Mouse (Mus musculus) limb, embryonic 15.5 days (tissue): ENCODE measurements around the gene Faah. TPM values are rescaled to one million over a fixed set of nuclear protein-coding genes. Genes with fewer than 3 reads are reported as not detected.

ENCODE experiments used
- ATAC-seq: fragments of 200-750 bp; cut with Nextera tagmentation; 2 replicates; pipeline ENCODE4 v1.8.0; 2017; ENCODE audit warnings: low read depth, moderate TSS enrichment; ENCODE audit not compliant: insufficient number of reproducible peaks, low FRiP score, low TSS enrichment
- H3K27ac ChIP-seq: fragments of 300-500 bp; sonication (generic); 2 replicates; pipeline ENCODE4 v1.5.1; 2015; ENCODE audit warnings: moderate library complexity, mild to moderate bottlenecking, inconsistent platforms
- H3K27me3 ChIP-seq: fragments of 300-500 bp; sonication (generic); 2 replicates; pipeline ENCODE4 v1.6.1; 2015; ENCODE audit warnings: inconsistent platforms
- H3K36me3 ChIP-seq: fragments of 300-500 bp; sonication (generic); 2 replicates; pipeline ENCODE4 v1.6.1; 2015; ENCODE audit warnings: inconsistent platforms
- H3K4me1 ChIP-seq: fragments of 300-500 bp; sonication (generic); 2 replicates; pipeline ENCODE4 v1.6.1; 2015; ENCODE audit warnings: inconsistent platforms
- H3K4me2 ChIP-seq: fragments of 300-500 bp; sonication (generic); 2 replicates; pipeline ENCODE4 v1.6.1; 2015; ENCODE audit warnings: mild to moderate bottlenecking, inconsistent platforms
- H3K4me3 ChIP-seq: fragments of 300-500 bp; sonication (generic); 2 replicates; pipeline ENCODE4 v1.5.1; 2015; ENCODE audit warnings: mild to moderate bottlenecking, inconsistent platforms
- H3K9ac ChIP-seq: fragments of 300-500 bp; sonication (generic); 2 replicates; pipeline ENCODE4 v1.6.1; 2015; ENCODE audit warnings: inconsistent platforms
- H3K9me3 ChIP-seq: fragments of 300-500 bp; sonication (generic); 2 replicates; pipeline ENCODE4 v1.6.1; 2016; ENCODE audit warnings: inconsistent platforms
- WGBS: fragments of 180-500 bp; shearing (Covaris S2); methylation state at CpG from one replicate; pipeline ENCODE4 v1.1.7; 2015; 5-methylcytosine and 5-hydroxymethylcytosine counted together
- polyA plus RNA-seq: library from polyadenylated mRNA; unstranded; fragments of >200 nt; fragmentation: Nextera tagmentation; extraction: Ambion mirVana; gene quantifications from 2 replicates; pipeline ENCODE4 v1.2.1, GENCODE M21; 2015

The Faah gene
- polyA plus RNA-seq, 1 experiment from 2014 or later = 3.6 TPM

DNA sequence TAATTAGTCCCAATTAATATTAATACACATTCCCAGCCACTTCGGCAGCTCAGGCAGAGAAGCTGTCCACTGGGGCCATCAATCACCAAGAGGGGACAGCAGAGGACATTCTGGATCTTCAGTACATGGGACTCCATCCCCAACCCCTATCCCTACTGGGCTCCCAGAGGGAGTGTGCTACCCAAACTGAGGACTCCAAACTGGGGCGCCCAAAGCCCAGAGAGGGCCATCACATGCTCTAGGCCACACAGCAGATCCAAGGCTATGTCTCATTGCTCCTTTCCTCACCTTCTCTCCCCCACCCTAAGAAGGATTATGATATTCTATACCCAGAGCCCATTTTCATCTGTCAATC, 22.4 kb downstream of the Faah start:
- no peak overlapping the region for H3K4me2 ChIP-seq
- no peaks in the 10 kb centered on the region for H3K4me1 ChIP-seq
- no peak for ATAC-seq
- WGBS = 75% methylated on average over 2 of the region's 2 CpGs
- no peaks in the 10 kb centered on the region for H3K36me3 ChIP-seq
- H3K27me3 ChIP-seq = peaks cover 5% of the 10 kb centered on the region; the same call in 1 of the 2 replicates
- no peak overlapping the region for H3K9ac ChIP-seq
- H3K4me3 ChIP-seq = no peak overlapping the region
- H3K9me3 ChIP-seq = no peaks in the 10 kb centered on the region
- no peak overlapping the region for H3K27ac ChIP-seq

DNA sequence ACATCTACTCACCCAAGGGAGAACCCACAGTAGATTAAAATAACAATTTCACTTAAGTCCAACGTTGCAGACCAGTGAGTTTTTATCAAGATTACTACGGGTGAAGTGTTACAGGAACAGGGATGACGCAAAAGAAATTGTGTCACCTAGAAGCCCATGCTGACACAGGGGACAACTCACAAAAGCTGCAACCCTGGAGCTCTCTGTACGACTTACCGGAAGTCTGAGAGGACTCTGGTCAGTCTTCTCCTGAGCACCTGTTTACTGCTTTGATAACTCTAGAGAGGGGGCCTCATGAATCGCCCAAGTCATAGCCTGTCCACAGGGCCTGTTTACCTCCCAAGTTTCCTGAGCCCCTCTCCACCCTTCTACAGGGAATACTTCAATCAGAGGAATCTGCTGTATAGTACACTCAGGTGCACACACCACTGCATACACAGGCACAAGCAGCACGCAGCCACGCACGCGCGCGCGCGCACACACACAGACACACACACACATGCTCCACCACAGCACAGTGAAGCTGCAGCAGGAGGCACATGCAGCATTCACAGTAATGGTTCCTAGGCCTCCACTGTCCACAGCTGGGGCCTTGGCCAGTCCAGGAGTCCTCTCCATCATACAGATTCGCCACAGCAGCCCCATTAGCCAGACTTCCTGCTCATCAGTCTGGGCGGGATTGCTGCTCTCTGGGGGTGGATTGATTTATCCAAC, 22.9 kb downstream of the Faah start:
- WGBS = 83% methylated on average over 16 of the region's 16 CpGs
- Histone ChIP-seq H3K9me3 (no peaks in the 10 kb centered on the region), H3K27me3 (peaks cover 5% of the 10 kb centered on the region; the same call in 1 of the 2 replicates), H3K4me3 (no peak overlapping the region), H3K9ac (no peak overlapping the region), H3K4me1 (no peaks in the 10 kb centered on the region), H3K27ac (no peak overlapping the region), H3K4me2 (no peak overlapping the region), H3K36me3 (no peaks in the 10 kb centered on the region)
- no peak for ATAC-seq

DNA sequence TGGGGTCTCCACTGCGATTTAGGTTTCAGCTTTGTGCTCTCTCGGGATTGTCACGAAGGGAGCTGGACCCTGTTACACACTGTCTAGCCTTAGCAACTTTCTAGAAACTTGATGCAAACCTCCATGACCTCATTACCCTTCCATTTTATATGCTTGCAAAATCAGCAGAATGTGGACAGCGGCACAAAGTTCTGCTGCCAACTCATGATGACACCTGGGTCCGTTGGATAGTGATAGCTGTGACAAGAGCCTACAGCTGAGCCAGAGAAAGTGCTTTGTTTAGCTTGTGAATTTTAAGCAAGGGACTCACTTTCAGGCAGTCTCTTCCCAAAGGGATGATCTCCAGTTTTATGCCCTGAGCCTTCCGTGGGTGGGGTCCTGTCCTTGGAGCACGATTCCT, 28.3 kb downstream of the Faah start:
- WGBS = 70% methylated on average over 7 of the region's 7 CpGs
- no peak overlapping the region for H3K4me3 ChIP-seq

DNA sequence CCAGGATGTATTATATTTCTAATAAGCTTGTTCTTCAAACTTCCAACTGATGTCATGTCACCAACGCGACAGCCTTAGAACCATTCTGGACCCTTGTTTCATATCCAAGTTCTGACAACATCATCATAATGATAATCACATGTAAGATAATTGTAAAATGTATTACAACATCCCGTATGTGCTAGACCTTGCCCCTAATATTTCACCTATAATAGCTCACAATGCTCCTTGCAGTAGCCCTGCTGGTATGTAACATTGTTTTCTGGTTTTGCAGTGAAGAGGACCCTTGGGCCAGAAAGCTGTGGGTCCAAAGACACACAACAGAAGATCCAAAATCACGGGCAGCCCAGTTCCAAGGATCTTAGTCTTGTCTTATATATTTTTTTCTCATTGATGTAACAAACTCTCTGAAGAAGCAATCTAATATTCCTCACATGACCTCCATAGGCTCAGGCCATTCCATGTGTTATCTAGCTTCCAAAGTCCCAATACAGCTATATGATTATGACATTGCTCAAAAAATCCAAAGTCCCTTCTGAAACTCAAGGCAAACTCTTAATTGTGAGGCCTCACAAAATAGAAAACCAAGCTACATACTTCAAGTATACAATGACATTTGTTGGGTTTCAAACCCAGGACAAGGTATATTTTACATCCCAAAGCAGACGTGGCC, 29.7 kb downstream of the Faah start:
- Histone ChIP-seq H3K27me3 (peaks cover 22% of the 10 kb centered on the region), H3K27ac (no peak overlapping the region), H3K4me2 (no peak overlapping the region), H3K9me3 (no peaks in the 10 kb centered on the region), H3K4me1 (0 out of 2 replicates have a peak, but pooled peaks cover 5% of the 10 kb centered on the region), H3K4me3 (no peak overlapping the region), H3K36me3 (no peaks in the 10 kb centered on the region), H3K9ac (no peak overlapping the region)
- no peak for ATAC-seq
- 68% methylated on average over 5 of the region's 5 CpGs for WGBS

More for the DNA sequence above, 28.3 kb downstream of the Faah start:
- Histone ChIP-seq H3K4me2 (no peak overlapping the region), H3K9ac (no peak overlapping the region), H3K9me3 (no peaks in the 10 kb centered on the region), H3K36me3 (no peaks in the 10 kb centered on the region), H3K27me3 (peaks cover 14% of the 10 kb centered on the region), H3K4me1 (0 out of 2 replicates have a peak, but pooled peaks cover 2% of the 10 kb centered on the region), H3K27ac (no peak overlapping the region)
- no peak for ATAC-seq

DNA sequence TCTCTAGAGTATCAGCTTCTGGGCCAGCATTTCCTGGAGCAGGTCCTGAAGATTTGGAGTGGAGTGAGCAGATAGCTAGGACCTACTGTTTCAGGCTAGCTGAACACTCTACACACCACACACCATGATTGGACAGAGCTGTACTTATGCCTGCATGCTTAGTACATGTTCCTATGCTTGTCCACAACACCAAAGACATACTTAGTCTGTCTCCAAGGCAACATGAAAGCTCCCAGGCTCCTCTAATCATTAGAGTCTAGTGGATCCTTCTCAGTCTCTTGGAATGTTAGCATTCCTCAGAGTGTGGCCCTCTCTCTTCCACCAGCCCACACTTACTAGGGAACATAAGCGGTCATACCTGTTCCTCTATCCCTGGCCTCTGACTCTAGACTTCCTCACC, 30.3 kb downstream of the Faah start:
- Histone ChIP-seq H3K36me3 (no peaks in the 10 kb centered on the region), H3K4me3 (no peak overlapping the region), H3K27ac (no peak overlapping the region), H3K4me2 (no peak overlapping the region), H3K4me1 (0 out of 2 replicates have a peak, but pooled peaks cover 5% of the 10 kb centered on the region), H3K27me3 (peaks cover 22% of the 10 kb centered on the region), H3K9ac (no peak overlapping the region), H3K9me3 (no peaks in the 10 kb centered on the region)
- WGBS = 63% methylated on average over 1 of the region's 1 CpGs
- ATAC-seq = no peak

DNA sequence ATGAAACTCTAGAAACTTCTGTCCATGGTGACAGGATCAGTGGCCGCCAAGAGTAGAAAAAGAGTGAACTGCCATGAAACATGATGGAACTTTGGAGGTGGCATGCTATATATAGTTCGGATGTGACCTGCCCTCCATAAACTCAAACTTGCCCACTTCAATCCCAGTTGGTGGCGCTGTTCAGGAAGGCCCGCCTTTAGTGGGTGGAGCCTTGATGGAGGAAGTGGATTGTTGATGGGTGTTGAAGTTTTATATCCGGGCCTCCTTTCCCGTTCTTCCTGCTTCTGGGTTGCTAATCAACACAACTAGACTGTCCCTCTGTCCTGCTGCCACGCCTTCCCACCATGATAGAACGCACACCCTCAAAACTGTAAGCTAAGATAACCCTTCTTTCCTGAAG, 32.8 kb downstream of the Faah start:
- H3K9ac ChIP-seq = no peak overlapping the region
- no peaks in the 10 kb centered on the region for H3K9me3 ChIP-seq
- no peak overlapping the region for H3K27ac ChIP-seq
- H3K4me3 ChIP-seq = no peak overlapping the region
- 0 out of 2 replicates have a peak, but pooled peaks cover 5% of the 10 kb centered on the region for H3K4me1 ChIP-seq
- no peak overlapping the region for H3K4me2 ChIP-seq
- 38% methylated on average over 8 of the region's 8 CpGs for WGBS
- no peak for ATAC-seq
- no peaks in the 10 kb centered on the region for H3K36me3 ChIP-seq
- H3K27me3 ChIP-seq = peaks cover 41% of the 10 kb centered on the region

DNA sequence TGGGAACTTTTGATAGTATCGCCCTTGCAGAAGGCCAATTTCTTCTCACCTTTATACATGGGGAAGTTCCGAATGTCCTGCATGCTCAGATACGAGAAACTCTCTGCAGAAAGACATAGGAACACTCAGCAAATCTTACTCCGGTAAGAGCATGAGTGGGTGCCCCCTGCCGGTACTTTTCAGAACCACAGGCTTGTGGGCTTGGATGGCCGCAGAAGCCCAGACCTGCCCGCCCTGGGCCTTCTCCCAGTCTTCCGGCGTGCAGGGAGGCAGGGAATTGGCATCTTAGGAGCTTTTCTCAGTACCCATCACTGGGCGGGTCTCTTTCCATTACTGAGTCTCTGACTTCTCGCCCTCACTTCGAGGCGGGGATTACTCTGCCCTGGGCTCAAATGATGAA, 33.6 kb downstream of the Faah start:
- no peaks in the 10 kb centered on the region for H3K9me3 ChIP-seq
- no peak overlapping the region for H3K4me2 ChIP-seq
- peaks cover 50% of the 10 kb centered on the region for H3K27me3 ChIP-seq
- ATAC-seq = no peak
- no peak overlapping the region for H3K27ac ChIP-seq
- peaks cover 12% of the 10 kb centered on the region for H3K4me1 ChIP-seq
- H3K4me3 ChIP-seq = no peak overlapping the region
- 2% methylated on average over 13 of the region's 13 CpGs for WGBS
- H3K9ac ChIP-seq = no peak overlapping the region
- H3K36me3 ChIP-seq = no peaks in the 10 kb centered on the region

DNA sequence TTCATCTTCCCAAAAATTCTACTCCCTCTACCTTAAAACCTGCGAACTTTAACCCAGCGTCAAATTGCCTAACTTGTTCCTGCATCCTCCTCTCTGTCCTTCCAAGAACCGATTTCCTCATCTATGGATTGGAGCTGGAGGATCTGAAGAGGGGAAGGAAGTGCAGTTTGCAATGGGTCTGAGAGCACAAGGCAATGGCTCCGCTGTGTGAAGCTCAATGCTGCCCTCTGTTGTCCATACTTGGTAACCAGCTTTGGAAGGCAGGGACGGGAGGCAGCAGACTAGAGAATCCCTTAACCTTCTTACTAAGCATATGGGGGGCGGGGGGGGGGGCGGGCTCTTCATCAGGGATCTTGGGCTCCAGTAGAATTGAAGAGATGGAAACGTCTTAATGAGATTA, 37.0 kb downstream of the Faah start:
- H3K27me3 ChIP-seq = peaks cover 77% of the 10 kb centered on the region
- ATAC-seq = no peak
- peaks cover 15% of the 10 kb centered on the region for H3K4me1 ChIP-seq
- H3K9me3 ChIP-seq = no peaks in the 10 kb centered on the region
- no peak overlapping the region for H3K27ac ChIP-seq
- H3K36me3 ChIP-seq = no peaks in the 10 kb centered on the region
- H3K9ac ChIP-seq = no peak overlapping the region
- H3K4me3 ChIP-seq = no peak overlapping the region
- no peak overlapping the region for H3K4me2 ChIP-seq
- 0% methylated on average over 8 of the region's 8 CpGs for WGBS

DNA sequence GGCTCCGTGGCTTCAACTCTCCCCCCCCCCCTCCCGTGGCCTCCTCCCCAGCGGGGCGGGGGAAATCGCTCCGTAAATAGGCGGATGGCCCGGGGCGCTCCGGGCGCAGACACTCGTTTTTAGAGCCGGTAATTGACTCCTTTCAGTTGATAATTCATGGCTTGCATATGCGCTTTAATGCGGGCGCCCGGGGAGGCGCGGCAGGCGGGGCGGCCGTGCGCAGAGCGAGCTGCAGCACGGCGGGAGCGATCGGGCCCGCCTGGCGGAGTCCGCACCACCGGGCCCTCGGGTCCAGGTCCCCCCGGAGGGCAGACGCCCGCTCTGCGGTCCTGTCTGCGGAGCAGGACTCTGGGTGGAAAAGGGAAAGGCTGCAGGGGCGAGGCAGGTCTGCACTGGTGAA, 38.3 kb downstream of the Faah start:
- Histone ChIP-seq H3K4me2 (peak overlapping the region; percentile 47), H3K9me3 (no peaks in the 10 kb centered on the region), H3K27me3 (peaks cover 80% of the 10 kb centered on the region), H3K4me3 (peak overlapping the region; percentile 29), H3K4me1 (peaks cover 13% of the 10 kb centered on the region), H3K9ac (no peak overlapping the region), H3K36me3 (no peaks in the 10 kb centered on the region), H3K27ac (no peak overlapping the region)
- WGBS = under 1% methylated on average over 39 of the region's 39 CpGs
- no peak for ATAC-seq

DNA sequence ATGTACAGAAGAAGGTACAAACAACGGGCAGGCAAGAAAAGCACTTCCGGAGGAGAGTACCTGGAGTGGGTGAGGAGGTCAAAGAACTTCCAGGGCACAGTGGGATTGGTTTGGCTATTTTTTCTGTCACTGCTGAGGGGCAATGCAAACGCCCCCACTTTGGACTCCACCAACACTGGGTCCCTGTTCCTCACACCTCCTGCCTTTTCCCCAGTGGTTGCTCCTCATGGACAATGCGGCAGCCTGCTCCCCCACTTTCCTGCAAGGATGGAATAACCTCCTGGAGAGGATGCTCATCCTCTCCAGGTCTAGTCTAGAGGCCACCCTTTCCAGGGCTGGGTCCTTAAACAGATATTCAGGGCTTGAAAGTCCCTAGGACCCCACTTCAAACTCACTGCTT, 38.8 kb downstream of the Faah start:
- H3K4me3 ChIP-seq = peak overlapping the region; percentile 29
- H3K9ac ChIP-seq = no peak overlapping the region
- H3K27ac ChIP-seq = no peak overlapping the region
- no peak for ATAC-seq
- peaks cover 80% of the 10 kb centered on the region for H3K27me3 ChIP-seq
- H3K4me1 ChIP-seq = peaks cover 10% of the 10 kb centered on the region
- no peaks in the 10 kb centered on the region for H3K9me3 ChIP-seq
- WGBS = 8% methylated on average over 4 of the region's 4 CpGs
- H3K36me3 ChIP-seq = no peaks in the 10 kb centered on the region
- no peak overlapping the region for H3K4me2 ChIP-seq

DNA sequence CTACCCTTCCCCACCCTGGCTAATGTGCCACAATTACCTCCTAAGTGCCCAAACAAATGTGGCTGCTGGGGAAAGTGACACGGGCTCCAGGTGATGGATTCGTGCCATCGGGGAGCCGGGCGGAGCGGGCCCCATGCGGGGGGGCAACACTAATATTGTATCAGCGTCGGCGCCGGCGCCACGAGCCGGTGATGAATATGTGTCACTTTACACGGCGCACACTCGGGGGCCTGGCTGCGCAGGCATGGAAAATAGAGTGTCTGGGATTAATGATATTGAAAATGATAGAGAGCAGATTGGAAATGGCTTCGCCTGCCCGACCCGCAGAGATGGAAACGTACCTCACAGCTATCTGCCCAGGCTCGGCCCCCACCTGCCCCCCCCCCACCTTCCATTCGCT, 45.2 kb downstream of the Faah start:
- H3K9ac ChIP-seq = no peak overlapping the region
- peaks cover 93% of the 10 kb centered on the region for H3K27me3 ChIP-seq
- no peak overlapping the region for H3K27ac ChIP-seq
- H3K4me1 ChIP-seq = no peaks in the 10 kb centered on the region
- no peak overlapping the region for H3K4me3 ChIP-seq
- no peaks in the 10 kb centered on the region for H3K9me3 ChIP-seq
- WGBS = 49% methylated on average over 24 of the region's 24 CpGs
- no peaks in the 10 kb centered on the region for H3K36me3 ChIP-seq
- no peak for ATAC-seq
- H3K4me2 ChIP-seq = no peak overlapping the region

DNA sequence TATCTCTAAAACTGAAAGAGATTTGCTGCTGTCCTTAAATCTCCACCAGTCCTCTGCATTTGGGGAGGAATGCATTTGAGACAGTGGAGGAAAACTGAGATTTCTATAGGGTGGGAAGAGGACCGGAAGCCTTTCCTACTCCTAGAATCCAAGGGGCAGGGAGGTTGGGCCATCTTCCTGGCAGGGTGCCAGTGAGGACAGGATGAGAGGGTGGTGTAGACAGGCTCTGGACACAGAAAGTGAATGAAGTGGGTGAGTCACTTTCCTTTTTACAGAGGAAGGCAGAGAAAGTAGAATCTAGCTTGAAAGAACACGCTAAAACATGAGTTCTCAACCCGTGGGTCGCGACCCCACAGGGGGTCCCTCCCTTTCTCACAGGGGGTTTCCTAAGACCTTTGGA, 53.3 kb downstream of the Faah start:
- H3K4me1 ChIP-seq = peaks cover 13% of the 10 kb centered on the region
- no peaks in the 10 kb centered on the region for H3K36me3 ChIP-seq
- WGBS = 14% methylated on average over 5 of the region's 5 CpGs
- no peak overlapping the region for H3K27ac ChIP-seq
- H3K9me3 ChIP-seq = no peaks in the 10 kb centered on the region
- H3K4me2 ChIP-seq = no peak overlapping the region
- H3K4me3 ChIP-seq = no peak overlapping the region
- H3K27me3 ChIP-seq = peaks cover 93% of the 10 kb centered on the region
- no peak for ATAC-seq
- H3K9ac ChIP-seq = no peak overlapping the region
